Mouse (Mus musculus) adipocyte (in vitro differentiated cells): ENCODE data around the gene Prr29.

ENCODE experiments used
- DNase-seq: peaks from one replicate; pipeline ENCODE4 v3.0.0-alpha.2; 2016; ENCODE audit warnings: low spot score

The Prr29 gene

DNA sequence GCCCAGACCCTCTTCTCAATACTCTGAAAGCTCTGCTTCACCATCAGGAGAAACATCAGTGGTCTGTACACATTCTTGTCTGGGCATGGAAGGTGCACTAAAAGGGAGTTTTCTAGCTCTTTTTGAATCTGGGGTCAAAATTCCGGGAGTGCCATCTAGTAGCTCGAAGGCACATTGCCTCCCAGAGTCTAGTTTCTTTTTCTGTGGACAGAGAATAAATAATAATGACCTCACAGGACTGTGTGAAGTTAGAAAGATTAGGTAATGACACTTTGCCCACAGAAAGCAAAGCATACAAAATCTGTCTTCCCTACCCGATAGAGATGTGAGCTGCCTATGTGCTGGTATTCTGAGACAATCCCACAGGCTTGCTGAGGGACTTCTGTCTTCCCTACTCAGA is 45.2 kb downstream of the Prr29 start:
- peak; percentile 10 for DNase-seq

DNA sequence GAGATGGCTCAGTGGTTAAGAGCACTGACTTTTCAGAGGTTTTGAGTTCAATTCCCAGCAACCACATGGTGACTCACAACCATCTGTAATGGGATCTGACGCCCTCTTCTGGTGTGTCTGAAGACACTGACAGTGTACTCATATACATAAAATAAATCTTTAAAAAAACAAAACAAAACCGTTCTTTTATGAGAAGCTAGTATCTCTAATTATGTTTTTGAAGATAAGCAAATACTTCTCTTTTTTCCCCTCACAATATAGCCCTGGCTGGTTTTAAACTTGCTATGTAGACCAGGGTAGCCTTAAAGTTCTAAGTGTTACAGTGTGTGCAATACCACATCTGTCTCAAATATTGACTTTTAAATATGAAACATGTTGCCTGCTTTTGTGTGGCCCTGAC is 45.9 kb downstream of the Prr29 start:
- DNase-seq: no peak

DNA sequence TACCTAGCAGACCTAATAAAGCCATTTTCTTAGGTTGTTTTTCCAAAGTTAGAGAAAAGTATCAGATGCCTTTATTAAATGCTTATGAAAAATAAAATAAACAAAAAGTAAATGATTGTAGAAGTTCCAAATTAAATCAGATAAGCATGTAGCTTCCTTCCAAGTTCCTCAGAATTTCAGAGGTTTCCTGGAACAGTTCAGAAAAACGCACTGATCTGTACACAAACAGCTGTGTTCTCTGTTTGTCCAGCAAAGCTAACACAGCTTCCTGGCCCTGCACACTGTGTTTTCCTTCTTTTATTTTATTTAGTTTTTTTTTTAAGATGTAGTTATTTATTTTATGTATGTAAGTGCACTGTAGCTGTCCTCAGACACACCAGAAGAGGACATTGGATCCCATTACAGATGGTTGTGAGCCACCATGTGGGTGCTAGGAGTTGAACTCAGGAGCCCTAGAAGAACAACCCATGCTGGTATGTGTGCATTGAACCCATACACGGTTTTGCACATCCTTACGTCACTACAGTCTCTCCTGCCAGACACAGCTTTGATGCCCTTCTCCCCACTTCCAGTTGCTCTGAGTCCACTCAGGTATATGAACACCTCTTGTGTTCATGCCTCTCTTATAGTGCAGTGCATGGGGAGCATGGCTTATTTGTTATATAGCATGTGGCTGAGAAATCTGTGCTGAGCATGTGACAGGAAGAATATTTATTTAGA is 47.5 kb downstream of the Prr29 start:
- no peak for DNase-seq

DNA sequence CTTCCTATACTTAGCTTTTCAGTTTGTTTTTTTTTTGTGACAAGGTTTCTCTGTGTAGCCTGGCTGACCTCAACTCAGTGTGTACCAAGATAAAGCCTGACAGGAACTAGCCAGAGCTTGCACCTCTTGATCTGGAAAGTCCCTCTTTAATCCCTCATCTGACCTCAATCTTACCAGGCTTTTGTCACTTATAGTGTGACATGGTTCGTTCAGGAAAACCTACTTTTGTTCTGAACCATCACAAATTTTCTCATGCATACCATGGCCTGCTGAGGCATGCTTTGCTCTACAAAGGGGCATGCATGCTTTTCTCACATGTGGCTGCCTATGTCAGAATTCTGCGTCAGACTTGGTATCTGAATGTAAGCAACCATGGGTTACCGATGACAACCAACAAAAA is 51.1 kb downstream of the Prr29 start:
- no peak for DNase-seq

DNA sequence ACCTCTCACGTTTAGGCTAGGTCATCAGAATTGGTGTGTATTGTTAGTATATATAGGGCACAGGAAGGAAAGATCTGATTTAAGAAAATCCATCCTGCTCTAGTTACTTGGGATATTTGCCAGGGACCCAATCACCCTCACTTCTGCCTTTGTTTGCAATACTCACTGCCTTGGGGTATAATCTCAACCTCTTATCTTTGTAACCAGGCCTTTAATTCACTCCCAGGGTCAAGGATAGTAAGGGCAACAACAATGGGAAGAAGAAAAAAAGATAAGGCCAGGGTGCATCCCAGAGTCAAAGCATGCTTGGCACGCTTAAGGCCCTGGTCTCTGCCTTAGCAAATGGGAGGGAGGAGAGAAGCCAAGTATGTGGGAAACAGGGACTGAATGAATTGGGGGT is 52.6 kb downstream of the Prr29 start:
- DNase-seq: no peak

DNA sequence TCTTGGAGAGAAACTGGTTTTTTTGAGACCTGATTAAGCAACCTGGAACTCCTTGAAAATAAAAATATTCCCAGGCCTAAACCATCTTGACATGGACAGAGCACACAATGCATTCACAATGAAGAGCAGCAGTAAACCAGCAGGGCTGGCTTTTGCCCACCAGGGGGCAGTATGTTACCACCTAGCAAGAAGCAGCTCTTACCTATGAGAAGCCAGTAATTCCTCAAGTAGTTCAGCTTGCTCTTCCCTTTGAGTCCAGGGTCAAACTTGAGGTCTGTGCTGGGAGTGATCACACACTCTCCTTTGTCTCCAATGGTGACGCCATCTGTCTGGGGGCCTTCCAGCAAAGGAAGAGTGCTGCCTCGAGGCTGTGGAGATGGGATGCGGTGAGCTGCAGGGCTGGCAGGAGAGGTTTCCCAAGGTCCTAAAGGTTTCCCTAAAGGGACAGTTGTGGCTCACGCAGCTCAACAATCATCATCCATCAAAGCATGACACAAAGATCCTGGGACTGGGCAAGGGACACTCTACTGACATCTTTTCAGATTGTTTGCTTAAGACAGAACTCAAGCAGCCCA is 53.4 kb downstream of the Prr29 start:
- DNase-seq: peak; percentile 91

DNA sequence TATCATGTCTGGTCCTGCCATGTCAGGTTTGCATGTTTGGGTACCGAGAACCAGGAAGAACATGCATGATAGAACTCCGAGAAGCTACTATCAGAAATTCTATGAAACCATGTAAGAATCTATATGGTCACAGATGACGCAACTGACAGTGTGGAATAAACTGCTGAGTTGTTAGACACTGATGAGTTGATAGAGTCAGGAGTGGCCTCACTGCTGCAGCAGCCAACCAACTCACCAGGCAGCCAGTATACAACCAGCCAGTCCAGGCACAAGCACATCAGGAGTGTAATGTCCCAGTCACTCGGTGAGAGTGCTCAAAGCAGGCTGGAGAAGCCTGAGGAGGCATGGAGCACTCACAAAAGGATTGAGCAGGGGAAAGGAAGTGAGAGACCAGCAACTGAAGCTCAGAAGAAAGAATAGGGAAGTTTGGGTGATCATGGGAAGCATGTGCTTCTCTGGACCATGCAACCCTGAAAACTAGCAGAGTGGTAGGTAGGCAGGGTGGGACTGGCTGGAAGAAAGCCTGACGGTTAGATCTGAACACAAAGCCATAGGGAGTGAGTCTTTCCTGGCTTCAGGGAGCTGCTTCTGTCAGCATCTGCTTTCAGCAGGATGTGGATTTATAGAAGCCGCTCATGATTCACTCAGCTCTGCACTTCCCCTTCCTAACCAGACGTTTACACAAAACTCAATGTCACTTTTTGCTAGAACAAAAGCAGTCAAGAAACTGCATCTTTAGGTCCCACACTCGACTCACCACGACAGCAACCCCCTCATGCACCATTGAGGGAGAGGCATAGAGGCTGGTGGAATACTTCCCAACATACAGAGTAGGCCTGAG is 54.2 kb downstream of the Prr29 start:
- DNase-seq: no peak

DNA sequence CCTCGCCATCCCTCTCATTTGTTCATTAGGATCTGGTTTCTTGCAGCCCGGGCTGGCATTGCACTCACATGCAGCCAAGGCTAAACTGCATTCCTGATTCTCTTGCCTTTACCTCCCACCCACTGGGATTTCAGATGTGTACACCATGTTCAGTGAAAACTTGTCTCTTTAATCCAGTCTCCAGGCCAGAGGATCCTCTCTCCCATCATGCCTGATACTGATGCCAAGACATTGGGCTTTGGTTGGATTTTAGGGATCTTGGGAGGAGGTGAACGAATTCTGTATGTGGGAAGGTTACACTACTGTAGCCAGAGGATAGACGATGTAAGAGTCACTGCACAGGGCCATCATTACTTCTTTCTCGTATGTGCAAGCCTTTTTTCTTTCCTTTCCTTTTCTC is 59.9 kb downstream of the Prr29 start:
- DNase-seq: no peak

DNA sequence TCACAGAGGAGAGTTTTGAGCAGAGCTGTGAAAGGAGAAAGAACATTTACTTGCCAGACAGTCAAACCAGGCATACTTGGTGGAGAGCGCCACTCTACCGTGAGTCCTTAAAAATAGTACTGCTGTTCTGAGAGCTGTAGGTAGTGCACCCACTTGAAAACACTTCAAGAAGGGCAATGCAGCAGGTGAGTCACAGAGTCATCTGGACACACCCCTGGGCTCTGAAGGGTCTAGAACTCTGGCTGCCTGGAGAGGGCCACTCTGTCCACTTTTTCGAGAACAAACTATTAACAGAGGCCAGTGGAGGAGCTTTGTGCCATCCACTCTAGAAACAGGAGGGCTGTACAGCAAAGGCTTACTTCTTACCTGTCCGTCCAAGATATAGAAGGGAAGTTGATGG is 61.2 kb downstream of the Prr29 start:
- DNase-seq: no peak
